Mouse (Mus musculus) lung, postnatal 0 days (tissue): ENCODE results near the gene Acox3.

ENCODE experiments used
- CTCF ChIP-seq: IDR thresholded peaks from 2 replicates; pipeline ENCODE4 v1.5.1; 2016; ENCODE audit warnings: antibody characterized with exemption, mild to moderate bottlenecking
- EP300 ChIP-seq: IDR thresholded peaks from 2 replicates; pipeline ENCODE4 v1.6.1; 2016; ENCODE audit warnings: antibody characterized with exemption, mild to moderate bottlenecking, control low read depth

- TF ChIP-seq CTCF (no peak), EP300 (no peak)
These were observed 30.7 kb upstream of the Acox3 start for GRCm38 (mm10) chr5:35551855-35552837.
